Comparison of ENCODE assay signal across 27 mouse cellular contexts in the genomic region with DNA sequence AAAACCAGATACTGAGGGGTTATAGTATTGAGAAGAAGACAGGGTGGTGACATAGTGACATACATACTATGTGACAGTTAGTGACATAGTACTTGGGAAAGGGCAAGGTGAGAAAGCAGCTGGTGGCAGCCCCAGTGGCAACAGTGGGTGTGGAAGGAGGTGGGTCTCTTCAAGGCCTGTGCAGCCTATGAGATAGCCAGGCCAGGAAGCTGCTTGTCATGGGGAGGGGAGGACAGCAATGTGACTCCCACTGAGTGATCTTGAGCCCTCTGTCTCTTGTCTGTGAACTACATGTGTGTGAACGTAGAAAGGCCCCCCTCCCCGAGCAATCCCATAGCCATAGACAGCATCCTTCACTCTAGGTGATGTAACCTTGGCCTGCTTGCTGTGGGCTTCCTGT. TPM values are rescaled to one million over a fixed set of nuclear protein-coding genes. Genes with fewer than 3 reads are reported as not detected.
"Had no signal": no experiment of that assay in that cellular context is flagged by ENCODE, and none has a peak within 500 bp of the region (broad histone marks: within the 10 kb centered on the region; RNA-seq: fewer than 3 reads in every experiment).

No protein-coding gene starts in this region.

- H3K9ac ChIP-seq: limb, embryonic 13.5 days; liver, embryonic 13.5 days; liver, postnatal 0 days; lung, embryonic 15.5 days; midbrain, embryonic 13.5 days; neural tube, embryonic 13.5 days; stomach, embryonic 15.5 days had no signal

- H3K9me3 ChIP-seq: limb, embryonic 10.5 days; limb, embryonic 13.5 days; liver, embryonic 13.5 days; lung, embryonic 15.5 days; midbrain, embryonic 10.5 days; midbrain, embryonic 13.5 days; neural tube, embryonic 13.5 days; stomach, embryonic 15.5 days had no signal

- DNase-seq: kidney, adult 9 months; kidney, postnatal 14 days; kidney, postnatal 4 days; liver, embryonic 13.5 days; liver, postnatal 0 days; lung, postnatal 10 days; lung, postnatal 36 days; retina, postnatal 1 day; right cerebral cortex, postnatal 25 days; spleen, adult 18-20 months; thymus, postnatal 36 days had no signal

- ATAC-seq: liver, postnatal 0 days; midbrain, embryonic 13.5 days; midbrain, embryonic 16.5 days had no signal

- H3K4me1 ChIP-seq: limb, embryonic 13.5 days; lung, embryonic 15.5 days; midbrain, embryonic 10.5 days; midbrain, embryonic 13.5 days; neural tube, embryonic 13.5 days; stomach, embryonic 15.5 days had no signal

- H3K36me3 ChIP-seq: limb, embryonic 10.5 days; limb, embryonic 13.5 days; liver, embryonic 13.5 days; lung, embryonic 15.5 days; midbrain, embryonic 10.5 days; midbrain, embryonic 13.5 days; neural tube, embryonic 13.5 days; stomach, embryonic 15.5 days had no signal

- H3K27ac ChIP-seq: limb, embryonic 10.5 days; limb, embryonic 13.5 days; liver, embryonic 13.5 days; lung, embryonic 15.5 days; midbrain, embryonic 10.5 days; midbrain, embryonic 13.5 days; neural tube, embryonic 13.5 days; stomach, embryonic 15.5 days had no signal

- H3K4me3 ChIP-seq: limb, embryonic 10.5 days; limb, embryonic 13.5 days; liver, embryonic 13.5 days; lung, embryonic 15.5 days; megakaryocyte, embryonic 14.5 days; midbrain, embryonic 10.5 days; midbrain, embryonic 13.5 days; myocyte; neural tube, embryonic 13.5 days; stomach, embryonic 15.5 days had no signal

- H3K4me2 ChIP-seq: limb, embryonic 13.5 days; liver, embryonic 13.5 days; lung, embryonic 15.5 days; midbrain, embryonic 13.5 days; neural tube, embryonic 13.5 days; stomach, embryonic 15.5 days had no signal

- H3K27me3 ChIP-seq: lung, embryonic 15.5 days; midbrain, embryonic 13.5 days; neural tube, embryonic 13.5 days; stomach, embryonic 15.5 days had no signal

RNA-seq across cellular contexts. Expression of gene Hand1, which starts 43.5 kb away (rescaled TPM):
- total RNA-seq: layer of hippocampus, adult 18-20 months; layer of hippocampus, postnatal 14 days; left cerebral cortex, postnatal 25 days; liver, adult 2 months; monocyte, adult 5-6 weeks; neutrophil, adult 5-6 weeks had no signal
- polyA plus RNA-seq: liver, adult 2 months; midbrain, embryonic 10.5 days; midbrain, embryonic 13.5 days; midbrain, embryonic 16.5 days; myocyte had no signal
